Mouse (Mus musculus): ENCODE results near the gene Tshb.

Gene Tshb

GRCm38 (mm10) chr3:102738161-102738901 is 44.2 kb downstream of the Tshb start:
- DNase-seq (ENCODE audit: extremely low read depth, low read depth, low spot score) = no peak

- DNase-seq (ENCODE audit: extremely low read depth, low read depth, low spot score) = no peak
Observed at GRCm38 (mm10) chr3:102737106-102737505, 45.4 kb downstream of the Tshb start.

DNA sequence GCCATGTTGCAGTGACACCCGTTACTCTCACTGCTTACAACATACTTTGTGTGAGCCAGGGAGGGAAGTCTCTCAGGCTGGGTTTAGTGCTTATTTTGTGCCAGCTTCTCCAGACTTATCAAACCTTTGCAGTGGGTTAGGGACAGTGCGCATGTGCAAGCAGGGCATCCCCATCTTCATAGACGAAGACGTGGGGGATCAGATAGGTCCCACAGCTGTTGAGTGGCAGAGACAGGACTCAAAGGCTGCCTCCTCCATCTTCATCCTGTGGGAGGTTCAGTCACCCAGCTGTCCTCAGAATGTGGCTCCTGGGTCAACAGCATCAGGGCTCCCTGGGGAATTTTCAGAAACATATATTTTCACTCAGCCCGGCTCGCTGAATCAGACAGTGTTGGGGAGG is 46.1 kb downstream of the Tshb start:
- DNase-seq (ENCODE audit: extremely low read depth, low read depth, low spot score) = no peak

- no peak for DNase-seq (ENCODE audit: extremely low read depth, low read depth, low spot score)
Observed at GRCm38 (mm10) chr3:102735638-102736037, 46.9 kb downstream of the Tshb start.

DNA sequence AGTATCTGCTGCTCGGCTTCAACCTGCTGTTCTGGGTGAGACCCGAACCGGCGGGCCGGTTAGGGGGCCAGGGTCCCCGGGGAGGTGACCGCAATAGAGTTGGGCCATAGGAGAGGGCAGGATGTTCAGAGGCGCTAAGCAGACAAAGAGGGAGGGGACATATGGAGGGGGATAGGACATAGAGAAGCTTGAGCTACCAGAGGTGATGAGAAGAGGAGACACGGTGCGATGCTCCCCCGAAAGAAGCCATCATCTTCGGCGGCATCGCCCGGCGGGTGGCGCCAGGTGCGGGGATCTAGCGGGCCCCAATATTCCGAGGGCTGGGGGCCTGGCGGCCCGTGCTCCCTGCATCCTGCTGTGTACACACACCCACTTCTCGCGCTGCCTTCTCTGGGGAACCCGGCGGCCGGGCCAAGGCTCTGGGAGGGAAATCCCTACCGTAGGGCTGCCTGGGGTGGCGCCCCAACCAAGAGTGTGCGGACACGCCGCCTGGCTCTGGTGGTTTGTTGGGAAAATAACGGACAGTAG is 47.4 kb downstream of the Tshb start:
- DNase-seq (ENCODE audit: extremely low read depth, low read depth, low spot score) = no peak

DNA sequence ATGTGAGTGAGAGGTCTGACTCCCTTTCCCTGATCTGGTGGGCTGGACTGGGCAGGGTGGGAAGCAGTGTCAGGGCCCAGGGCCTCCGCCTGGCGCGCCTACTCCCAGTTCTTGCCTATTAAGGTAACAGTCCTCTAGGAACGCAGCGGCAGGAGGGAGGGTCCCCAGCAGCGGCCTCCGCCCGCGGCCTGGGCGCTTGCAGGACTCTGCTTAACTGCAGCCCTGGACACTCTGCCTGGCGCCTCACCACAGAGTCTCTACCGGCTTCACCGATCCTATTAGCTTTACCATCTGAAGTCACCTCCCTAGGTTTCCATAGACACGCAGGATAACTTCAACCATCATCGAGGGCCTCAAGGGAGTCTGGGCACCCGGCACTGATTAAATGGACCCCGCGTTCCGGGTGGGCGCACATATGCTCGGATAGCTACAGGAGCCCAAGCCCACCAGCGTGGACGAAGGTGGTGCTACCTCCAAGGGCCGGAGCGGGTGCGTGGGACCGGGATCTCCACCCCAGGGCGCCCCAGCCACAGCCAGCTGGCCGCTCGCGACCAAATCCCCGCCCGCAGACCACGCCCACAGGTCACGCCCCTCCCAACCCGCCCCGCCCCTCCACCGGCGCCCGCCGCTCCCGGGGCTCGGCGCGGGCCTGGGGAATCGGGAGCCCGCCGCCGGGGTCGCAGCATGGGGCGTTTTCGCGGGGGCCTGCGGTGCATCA is 48.0 kb downstream of the Tshb start, which contains the start of gene Tspan2:
Gene Tspan2 (plus strand): TSS at position 217 of the 718 bp plus-strand sequence.
- no peak for DNase-seq (ENCODE audit: extremely low read depth, low read depth, low spot score)

DNA sequence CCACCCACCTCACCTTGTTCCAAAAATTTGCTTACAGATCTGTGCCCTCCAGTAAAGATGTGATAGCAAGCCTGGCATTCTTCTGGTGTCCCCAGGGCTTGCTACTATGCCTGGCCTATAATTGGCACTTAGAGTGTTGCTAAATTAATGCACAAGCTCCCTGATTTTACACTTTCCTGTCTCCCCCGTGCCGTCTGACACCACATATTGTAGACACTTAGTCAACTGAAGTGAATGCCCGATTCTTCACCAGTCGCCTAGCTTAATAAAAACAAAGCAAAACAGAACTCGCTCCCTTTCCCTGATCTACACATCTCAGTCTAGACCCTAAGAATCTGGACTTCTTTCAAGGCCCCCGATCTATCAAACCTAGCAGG is 48.6 kb downstream of the Tshb start:
- DNase-seq (ENCODE audit: extremely low read depth, low read depth, low spot score) = no peak

DNA sequence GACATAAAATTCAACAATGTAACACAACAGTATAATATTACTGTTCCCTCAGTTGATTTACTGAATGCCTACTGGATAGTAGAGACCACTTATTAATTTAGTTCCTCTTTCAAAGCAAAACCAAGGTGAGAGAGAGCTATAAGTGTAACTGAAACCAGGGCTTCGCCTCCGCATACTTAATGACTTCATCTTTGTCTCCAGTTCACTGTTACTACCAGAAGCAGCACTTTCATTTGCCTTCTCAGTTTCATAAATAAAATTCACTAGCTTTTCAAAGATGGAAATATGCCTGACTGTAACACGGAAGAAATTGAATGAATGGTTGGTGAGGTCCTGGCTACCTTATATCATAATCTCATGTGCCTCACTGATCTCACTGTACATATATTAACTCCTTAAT is 49.5 kb downstream of the Tshb start:
- DNase-seq (ENCODE audit: extremely low read depth, low read depth, low spot score) = no peak

- no peak for DNase-seq (ENCODE audit: extremely low read depth, low read depth, low spot score)
Observed at GRCm38 (mm10) chr3:102732619-102733018, 49.9 kb downstream of the Tshb start.

DNA sequence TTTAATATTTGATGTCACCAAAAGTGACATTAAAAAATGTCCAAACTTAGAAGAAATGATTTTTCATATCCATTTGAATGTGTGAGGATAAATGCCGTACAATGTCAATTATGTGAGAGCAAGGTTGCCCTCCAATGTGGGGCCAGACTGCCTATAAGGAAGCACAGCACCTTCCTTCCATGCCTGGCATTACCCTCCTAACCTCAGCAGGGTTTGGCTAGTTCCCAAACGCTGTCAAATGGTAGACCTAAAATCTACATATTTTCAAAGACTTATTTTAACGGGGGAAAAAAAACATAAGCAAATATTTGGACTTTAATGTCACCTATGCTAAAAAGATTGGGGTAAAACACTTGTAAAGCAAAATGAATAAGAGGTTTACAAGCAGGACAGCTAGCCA is 51.4 kb downstream of the Tshb start:
- no peak for DNase-seq (ENCODE audit: extremely low read depth, low read depth, low spot score)

- no peak for DNase-seq (ENCODE audit: extremely low read depth, low read depth, low spot score)
Observed at GRCm38 (mm10) chr3:102729416-102729815, 53.1 kb downstream of the Tshb start.

All from fat pad, adult 2 months (tissue).